Mouse (Mus musculus) heart, embryonic 14.5 days (tissue): ENCODE data around the gene Avpi1. TPM values are rescaled to one million over a fixed set of nuclear protein-coding genes. Genes with fewer than 3 reads are reported as not detected.

Source experiments
- ATAC-seq: fragments of 200-750 bp; cut with Nextera tagmentation; 2 replicates; pipeline ENCODE4 v1.8.0; 2017; ENCODE audit warnings: low read depth, moderate TSS enrichment; ENCODE audit not compliant: insufficient number of reproducible peaks, insufficient read depth, low FRiP score
- H3K27ac ChIP-seq, 2 experiments: fragments of 200-500 bp in 1 of 2; fragments of 300-500 bp in 1 of 2; sonication (generic) in 1 of 2; replicated peaks in 1 of 2; 2 replicates each; pipeline ENCODE4 v1.5.1; 2012 to 2014; ENCODE audit warnings: low read depth in 2 of 2, low read length in 2 of 2, control low read depth in 1 of 2, mild to moderate bottlenecking in 1 of 2, mixed read lengths in 1 of 2; ENCODE audit not compliant: control insufficient read depth in 1 of 2, insufficient read depth in 1 of 2
- H3K27me3 ChIP-seq: fragments of 300-500 bp; sonication (generic); 2 replicates; pipeline ENCODE4 v1.6.1; 2014; ENCODE audit warnings: mild to moderate bottlenecking, low read length, control low read depth; ENCODE audit not compliant: control insufficient read depth, insufficient read depth
- H3K36me3 ChIP-seq: fragments of 300-500 bp; sonication (generic); 2 replicates; pipeline ENCODE4 v1.6.1; 2014; ENCODE audit warnings: mild to moderate bottlenecking, control low read depth, low read length, mixed read lengths; ENCODE audit not compliant: control insufficient read depth, insufficient read depth
- H3K4me1 ChIP-seq, 2 experiments: fragments of 200-500 bp in 1 of 2; fragments of 300-500 bp in 1 of 2; sonication (generic) in 1 of 2; 2 replicates each; pipeline ENCODE4 v1.6.1; 2012 to 2014; ENCODE audit warnings: low read length in 2 of 2, control low read depth in 1 of 2, mixed read lengths in 1 of 2; ENCODE audit not compliant: control insufficient read depth in 2 of 2, insufficient read depth in 2 of 2
- H3K4me2 ChIP-seq: fragments of 300-500 bp; sonication (generic); 2 replicates; pipeline ENCODE4 v1.6.1; 2014; ENCODE audit warnings: mild to moderate bottlenecking, low read length
- H3K4me3 ChIP-seq, 2 experiments: fragments of 200-500 bp in 1 of 2; fragments of 300-500 bp in 1 of 2; sonication (generic) in 1 of 2; 2 replicates each; pipeline ENCODE4 v1.5.1; 2012 to 2014; ENCODE audit warnings: low read length in 2 of 2, mild to moderate bottlenecking in 2 of 2, control low read depth in 1 of 2, low read depth in 1 of 2, moderate library complexity in 1 of 2; ENCODE audit not compliant: control insufficient read depth in 1 of 2, insufficient read depth in 1 of 2
- H3K9ac ChIP-seq: fragments of 300-500 bp; sonication (generic); 2 replicates; pipeline ENCODE4 v1.6.1; 2014; ENCODE audit warnings: mild to moderate bottlenecking, low read length
- H3K9me3 ChIP-seq: fragments of 300-500 bp; sonication (generic); 2 replicates; pipeline ENCODE4 v1.6.1; 2016; ENCODE audit warnings: low read length, control low read depth; ENCODE audit not compliant: control insufficient read depth
- WGBS: fragments of 180-500 bp; shearing (Covaris S2); extraction: QIAGEN DNeasy Blood & Tissue Kit; methylation state at CpG from one replicate; pipeline ENCODE4 v1.1.7; 2014; 5-methylcytosine and 5-hydroxymethylcytosine counted together
- polyA plus RNA-seq: library from polyadenylated mRNA; unstranded; fragments of >200 nt; fragmentation: Nextera tagmentation; extraction: Ambion mirVana; gene quantifications from 2 replicates; pipeline ENCODE4 v1.2.1, GENCODE M21; 2014

Avpi1 gene
- polyA plus RNA-seq, 1 experiment from 2014 or later: 38.2 TPM

DNA sequence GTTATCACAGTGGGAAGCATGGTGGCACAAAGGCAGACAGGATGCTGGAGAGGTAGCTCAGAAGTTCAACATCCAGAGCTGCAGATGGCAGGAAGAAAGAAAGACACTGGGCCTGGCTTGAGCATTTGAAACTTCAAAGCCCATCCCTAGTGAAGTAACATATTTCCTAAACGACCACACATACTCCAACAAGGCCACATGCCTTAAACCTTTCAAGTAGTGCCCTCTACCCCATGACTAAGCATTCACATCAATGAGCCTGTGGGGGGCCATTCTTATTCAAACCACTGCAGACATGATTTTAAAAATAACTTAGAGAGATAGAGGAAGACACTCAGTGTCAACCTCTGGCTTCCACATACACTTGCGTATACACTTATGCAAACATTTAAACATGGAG is 13.9 kb upstream of the Avpi1 start:
- no peak overlapping the region for H3K4me2 ChIP-seq
- no peaks in the 10 kb centered on the region for H3K27me3 ChIP-seq
- no peaks in the 10 kb centered on the region for H3K9me3 ChIP-seq
- no peaks in the 10 kb centered on the region for H3K36me3 ChIP-seq
- no peak overlapping the region for H3K27ac ChIP-seq
- no peak for ATAC-seq
- peaks cover 5 to 7% of the 10 kb centered on the region in 2 experiments; a peak in 2 of 4 replicates for H3K4me1 ChIP-seq
- 82% methylated on average over 2 of the region's 2 CpGs for WGBS
- H3K4me3 ChIP-seq: no peak overlapping the region
- no peak overlapping the region for H3K9ac ChIP-seq

DNA sequence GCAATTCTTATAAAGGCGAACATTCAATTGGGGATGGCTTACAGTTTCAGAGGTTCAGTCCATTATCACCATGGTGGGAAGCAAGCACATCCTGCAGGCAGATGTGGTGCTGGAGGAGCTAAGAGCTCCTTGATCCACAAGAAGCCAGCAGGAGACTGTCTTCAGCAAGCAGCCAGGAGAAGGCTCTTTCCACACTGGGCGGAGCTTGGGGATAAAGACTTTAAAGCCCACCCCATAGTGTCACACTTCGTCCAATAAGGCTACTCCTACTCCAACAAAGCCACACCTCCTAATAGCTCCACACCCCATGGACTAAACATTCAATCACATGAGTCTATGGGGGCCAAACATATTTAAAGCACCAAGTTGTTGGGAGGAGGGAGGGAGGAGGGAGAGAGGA is 13.1 kb upstream of the Avpi1 start:
- H3K27me3 ChIP-seq: no peaks in the 10 kb centered on the region
- H3K27ac ChIP-seq: no peak overlapping the region
- peaks cover 4 to 6% of the 10 kb centered on the region in 2 experiments; a peak in 2 of 4 replicates for H3K4me1 ChIP-seq
- no peak overlapping the region for H3K9ac ChIP-seq
- no peak overlapping the region for H3K4me2 ChIP-seq
- no peak overlapping the region for H3K4me3 ChIP-seq
- no peaks in the 10 kb centered on the region for H3K36me3 ChIP-seq
- 64% methylated on average over 3 of the region's 3 CpGs for WGBS
- no peak for ATAC-seq
- H3K9me3 ChIP-seq: no peaks in the 10 kb centered on the region

DNA sequence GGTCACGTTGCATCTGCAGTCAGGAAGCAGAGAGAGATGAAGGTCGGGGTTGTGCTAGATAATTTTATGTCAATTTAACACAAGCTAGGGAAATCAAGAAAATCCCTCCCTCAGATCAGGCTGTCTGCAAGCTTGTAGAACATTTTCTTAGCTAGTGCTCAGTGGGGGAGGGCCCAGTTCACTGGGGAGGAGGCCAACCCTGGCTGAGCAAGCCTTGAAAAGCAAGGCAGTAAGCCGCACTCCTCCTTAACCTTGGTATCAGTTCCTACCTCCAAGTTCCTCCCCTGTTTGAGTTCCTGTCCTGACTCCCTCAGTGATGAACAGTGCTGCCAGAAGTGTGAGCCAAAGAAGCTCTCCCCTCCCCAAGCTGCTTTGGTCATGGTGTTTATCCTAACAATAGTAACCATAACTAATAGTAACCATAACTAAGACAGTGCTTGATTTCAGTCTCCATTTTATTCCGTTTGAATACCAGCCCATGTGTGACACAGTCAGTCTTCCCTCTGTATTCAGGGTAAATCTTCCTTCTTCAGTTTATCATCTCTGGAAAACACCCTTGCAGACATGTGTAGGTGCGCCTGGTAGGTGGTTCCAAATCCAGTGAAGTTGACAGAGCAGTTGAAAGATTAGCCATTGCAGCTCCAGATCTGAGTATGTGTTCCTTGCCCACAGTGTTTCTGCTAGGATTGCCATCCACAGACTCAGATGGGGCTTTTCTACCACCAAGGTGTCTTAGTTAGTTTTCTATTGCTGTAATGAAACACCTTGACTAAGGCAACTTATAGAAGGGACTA is 11.1 kb upstream of the Avpi1 start:
- Histone ChIP-seq H3K9me3 (no peaks in the 10 kb centered on the region), H3K4me2 (no peak overlapping the region), H3K36me3 (no peaks in the 10 kb centered on the region), H3K27ac (no peak overlapping the region), H3K4me3 (no peak overlapping the region), H3K27me3 (no peaks in the 10 kb centered on the region), H3K4me1 (peaks cover 2 to 3% of the 10 kb centered on the region in 2 experiments; a peak in 2 of 4 replicates), H3K9ac (no peak overlapping the region)
- ATAC-seq: no peak
- 74% methylated on average over 5 of the region's 5 CpGs for WGBS

DNA sequence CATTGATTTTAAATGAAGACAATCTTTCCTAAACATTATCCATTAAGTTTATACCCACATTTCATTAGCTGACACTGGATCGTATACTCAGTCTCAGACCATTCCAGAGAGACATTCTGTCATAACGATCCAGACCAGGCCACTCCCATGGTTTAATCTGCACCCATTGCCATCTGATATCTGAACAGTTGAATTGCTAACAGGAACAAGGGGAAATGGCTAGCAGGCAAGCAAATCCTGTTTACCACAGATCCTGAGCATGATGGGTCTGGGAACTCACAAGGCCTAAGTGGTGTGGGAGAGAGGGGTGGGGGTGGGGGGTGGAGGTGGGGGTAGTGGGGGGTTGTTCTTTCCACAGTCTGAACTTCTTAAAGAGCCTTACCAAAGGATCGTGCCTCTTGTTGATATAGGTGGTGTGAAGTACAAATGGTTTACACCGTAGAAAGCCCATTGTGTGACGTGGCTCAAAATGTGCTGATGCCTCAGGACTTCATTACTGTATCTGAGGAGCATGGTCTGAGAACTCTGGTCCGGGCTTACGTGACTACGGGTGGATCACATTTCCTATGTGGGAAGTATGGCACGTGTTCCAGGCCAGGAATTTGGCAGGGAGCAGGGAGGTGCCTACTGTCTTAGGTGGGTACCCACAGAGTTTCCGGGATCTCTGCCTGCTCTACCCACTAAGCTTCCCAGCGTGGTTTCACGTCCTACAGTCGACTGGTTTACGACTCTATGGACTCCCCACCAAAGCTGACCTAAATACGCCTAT is 9.8 kb upstream of the Avpi1 start:
- Histone ChIP-seq H3K36me3 (no peaks in the 10 kb centered on the region), H3K9me3 (no peaks in the 10 kb centered on the region), H3K27me3 (no peaks in the 10 kb centered on the region), H3K4me3 (no peak overlapping the region), H3K4me2 (no peak overlapping the region), H3K9ac (no peak overlapping the region), H3K27ac (no peak overlapping the region), H3K4me1 (no peaks in the 10 kb centered on the region)
- ATAC-seq: no peak
- 76% methylated on average over 15 of the region's 15 CpGs for WGBS

DNA sequence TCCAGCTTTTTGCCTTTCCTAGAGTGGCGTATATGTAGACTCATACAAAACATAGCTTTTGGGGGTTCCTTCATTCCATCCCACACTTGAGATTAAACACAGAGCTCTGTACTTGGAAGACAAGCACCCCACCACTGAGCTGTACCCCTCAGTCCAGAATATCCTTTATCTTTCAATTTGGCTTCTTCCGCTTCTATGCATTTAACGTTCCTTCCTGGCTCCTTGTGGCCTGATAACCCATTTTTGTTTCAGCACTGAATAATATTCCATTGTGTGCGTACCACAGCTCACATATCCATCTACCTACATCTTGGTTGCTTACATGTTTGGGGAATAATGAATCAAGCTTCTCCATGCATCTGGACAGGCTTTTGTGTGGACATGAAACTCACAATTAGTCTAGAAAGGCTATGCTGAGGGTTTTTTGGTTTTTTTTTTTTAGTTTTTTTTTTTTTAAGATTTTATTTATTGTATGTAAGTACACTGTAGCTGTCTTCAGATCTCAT is 8.4 kb upstream of the Avpi1 start:
- Histone ChIP-seq H3K9ac (no peak overlapping the region), H3K27ac (no peak overlapping the region), H3K27me3 (no peaks in the 10 kb centered on the region), H3K4me3 (no peak overlapping the region), H3K9me3 (no peaks in the 10 kb centered on the region), H3K36me3 (no peaks in the 10 kb centered on the region), H3K4me2 (no peak overlapping the region), H3K4me1 (no peaks in the 10 kb centered on the region)
- WGBS: 85% methylated on average over 4 of the region's 4 CpGs
- ATAC-seq: no peak

DNA sequence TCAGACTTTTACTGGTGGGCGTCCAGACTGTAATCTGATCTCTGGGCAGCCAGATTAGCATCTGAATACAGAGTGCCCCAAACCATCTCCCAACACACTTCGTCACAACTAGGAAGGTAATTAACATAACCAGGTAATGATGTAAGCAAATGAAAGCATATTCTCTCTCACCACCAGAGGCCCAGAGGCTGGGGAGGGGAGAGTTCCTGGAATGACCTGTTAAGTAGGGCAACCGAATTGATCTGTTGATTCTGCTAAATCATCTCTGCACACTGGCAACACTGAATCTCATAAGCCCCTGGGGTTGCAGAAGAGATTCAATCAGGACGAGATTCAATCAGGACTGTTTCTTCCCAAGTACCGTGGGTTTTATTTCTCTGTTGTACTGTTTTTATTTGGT is 7.3 kb upstream of the Avpi1 start:
- no peaks in the 10 kb centered on the region for H3K4me1 ChIP-seq
- no peak overlapping the region for H3K9ac ChIP-seq
- no peaks in the 10 kb centered on the region for H3K36me3 ChIP-seq
- no peaks in the 10 kb centered on the region for H3K9me3 ChIP-seq
- no peak overlapping the region for H3K27ac ChIP-seq
- no peak overlapping the region for H3K4me3 ChIP-seq
- 46% methylated on average over 5 of the region's 5 CpGs for WGBS
- no peak for ATAC-seq
- no peaks in the 10 kb centered on the region for H3K27me3 ChIP-seq
- no peak overlapping the region for H3K4me2 ChIP-seq

DNA sequence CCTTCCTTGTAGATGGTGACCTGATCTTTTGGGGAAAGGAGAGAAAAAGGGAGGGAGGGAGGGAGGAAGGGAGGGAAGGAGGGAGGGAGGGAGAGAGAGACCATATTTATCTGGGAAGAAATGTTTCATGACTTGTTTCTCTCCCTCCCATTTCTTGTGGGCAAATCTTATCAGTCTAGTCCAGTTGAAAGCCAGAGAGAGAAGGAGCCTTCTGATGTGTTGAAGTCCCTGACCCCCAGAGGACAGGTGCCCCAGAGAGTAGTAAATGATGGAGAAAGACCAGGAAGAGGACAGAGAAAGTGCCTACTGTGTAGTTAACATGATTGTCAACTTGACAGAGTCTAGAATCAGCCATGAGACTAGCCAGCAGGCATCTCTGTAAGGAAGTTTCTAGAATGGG is 6.2 kb upstream of the Avpi1 start:
- H3K4me2 ChIP-seq: no peak overlapping the region
- H3K4me3 ChIP-seq: no peak overlapping the region
- H3K9ac ChIP-seq: no peak overlapping the region
- no peaks in the 10 kb centered on the region for H3K9me3 ChIP-seq
- no peak for ATAC-seq
- H3K4me1 ChIP-seq: peaks cover 2% of the 10 kb centered on the region in 2 experiments
- H3K27me3 ChIP-seq: no peaks in the 10 kb centered on the region
- no peak overlapping the region for H3K27ac ChIP-seq
- H3K36me3 ChIP-seq: no peaks in the 10 kb centered on the region
